Mouse (Mus musculus) cerebellum, adult 2 months (tissue): Measurements from ENCODE around the gene Slc13a2. TPM values are rescaled to one million over a fixed set of nuclear protein-coding genes. Genes with fewer than 3 reads are reported as not detected.

Experiments used
- DNase-seq, 2 experiments: peaks; one replicate each; pipeline ENCODE4 v3.0.0; 2021
- H3K27ac ChIP-seq: fragments of 200-500 bp; 2 replicates; pipeline ENCODE4 v1.5.1; 2012; ENCODE audit warnings: low read length, control low read depth, inconsistent platforms; ENCODE audit not compliant: insufficient read depth
- H3K27me3 ChIP-seq: fragments of 200-500 bp; 2 replicates; pipeline ENCODE4 v1.6.1; 2012; ENCODE audit warnings: inconsistent platforms, mild to moderate bottlenecking, low read length, moderate library complexity; ENCODE audit not compliant: control insufficient read depth, insufficient read depth
- H3K4me1 ChIP-seq: fragments of 200-500 bp; 2 replicates; pipeline ENCODE4 v1.6.1; 2011; ENCODE audit warnings: low read length; ENCODE audit not compliant: control insufficient read depth, insufficient read depth
- H3K4me3 ChIP-seq: fragments of 200-500 bp; replicated peaks from 2 replicates; pipeline ENCODE3; 2011; ENCODE audit warnings: mild to moderate bottlenecking, low read depth, low read length, control low read depth; ENCODE audit not compliant: insufficient read depth
- CTCF ChIP-seq: fragments of 200-500 bp; IDR thresholded peaks from 2 replicates; pipeline ENCODE4 v1.5.1; 2011; ENCODE audit warnings: low read depth, mild to moderate bottlenecking, control low read depth, low read length, moderate library complexity, borderline replicate concordance; ENCODE audit not compliant: insufficient read depth
- POLR2A ChIP-seq: fragments of 200-500 bp; IDR thresholded peaks from 2 replicates; pipeline ENCODE4 v1.6.1; 2011; ENCODE audit warnings: low read length, control low read depth, borderline replicate concordance; ENCODE audit not compliant: insufficient read depth
- WGBS: fragments of 180-500 bp; shearing (Covaris S2); methylation state at CpG from one replicate; pipeline ENCODE4 v1.1.7; 2018; 5-methylcytosine and 5-hydroxymethylcytosine counted together
- polyA plus RNA-seq: library from polyadenylated mRNA; depleted of rRNA; stranded (reverse); fragments of >200 nt; gene quantifications from 2 replicates; pipeline ENCODE4 v1.2.3, GENCODE M21; 2012; rRNA removed

Slc13a2 gene
- polyA plus RNA-seq = not detected in 2 replicates

GRCm38 (mm10) chr11:78422055-78422819 lies at the start of gene Slc13a2:
Gene Slc13a2, minus strand, starts transcription at chr11:78422217.
- DNase-seq = no peak
- no peak within 1 kb of the TSS for H3K27ac ChIP-seq
- no peak for TF ChIP-seq POLR2A
- no peak for TF ChIP-seq CTCF
- WGBS = 53% methylated on average over 13 of the region's 13 CpGs
- H3K4me1 ChIP-seq = peaks cover 6% of the 10 kb centered on the region
- no peaks in the 10 kb centered on the region for H3K27me3 ChIP-seq
- no peak within 1 kb of the TSS for H3K4me3 ChIP-seq

- TF ChIP-seq CTCF = no peak
- TF ChIP-seq POLR2A = no peak
- no peaks in the 10 kb centered on the region for H3K27me3 ChIP-seq
- no peak overlapping the region for H3K27ac ChIP-seq
- no peaks in the 10 kb centered on the region; the same call in 1 of the 2 replicates for H3K4me1 ChIP-seq
- no peak overlapping the region for H3K4me3 ChIP-seq
- DNase-seq = no peak
- WGBS = 89% methylated on average over 10 of the region's 10 CpGs
Observed at GRCm38 (mm10) chr11:78471326-78472103, 49.5 kb upstream of the Slc13a2 start.

GRCm38 (mm10) chr11:78467932-78468331 lies 45.9 kb upstream of the Slc13a2 start:
- Histone ChIP-seq H3K4me1 (0 out of 2 replicates have a peak, but pooled peaks cover 4% of the 10 kb centered on the region), H3K4me3 (no peak overlapping the region), H3K27me3 (no peaks in the 10 kb centered on the region), H3K27ac (no peak overlapping the region)
- TF ChIP-seq CTCF (no peak), POLR2A (no peak)
- DNase-seq = no peak
- WGBS = 81% methylated on average over 3 of the region's 3 CpGs

GRCm38 (mm10) chr11:78467515-78467914 lies 45.5 kb upstream of the Slc13a2 start:
- WGBS = 87% methylated on average over 7 of the region's 7 CpGs
- no peak for DNase-seq
- Histone ChIP-seq H3K4me3 (no peak overlapping the region), H3K4me1 (0 out of 2 replicates have a peak, but pooled peaks cover 4% of the 10 kb centered on the region), H3K27ac (no peak overlapping the region), H3K27me3 (no peaks in the 10 kb centered on the region)
- TF ChIP-seq POLR2A (no peak), CTCF (no peak)

GRCm38 (mm10) chr11:78466242-78466912 lies 44.4 kb upstream of the Slc13a2 start:
- 21% methylated on average over 23 of the region's 23 CpGs for WGBS
- DNase-seq = no peak
- TF ChIP-seq CTCF = no peak
- no peak for TF ChIP-seq POLR2A
- Histone ChIP-seq H3K27me3 (no peaks in the 10 kb centered on the region), H3K4me1 (0 out of 2 replicates have a peak, but pooled peaks cover 4% of the 10 kb centered on the region), H3K4me3 (peak overlapping the region; percentile 70), H3K27ac (no peak overlapping the region)

- under 1% methylated on average over 41 of the region's 41 CpGs for WGBS
- TF ChIP-seq CTCF (no peak), POLR2A (no peak)
- Histone ChIP-seq H3K4me3 (peak within 1 kb of the TSS; percentile 70), H3K27me3 (no peaks in the 10 kb centered on the region), H3K27ac (0 out of 2 replicates have a peak within 1 kb of the TSS, but pooled peaks have one; percentile 35), H3K4me1 (0 out of 2 replicates have a peak, but pooled peaks cover 4% of the 10 kb centered on the region)
- DNase-seq = peak; percentile 60 to 64
Observed at GRCm38 (mm10) chr11:78465568-78466180, 43.7 kb upstream of the Slc13a2 start, which contains the start of gene Slc46a1. Gene Slc46a1, plus strand, starts transcription at chr11:78465697.

- 0 out of 2 replicates have a peak, but pooled peaks cover 4% of the 10 kb centered on the region for H3K4me1 ChIP-seq
- DNase-seq = no peak
- no peak for TF ChIP-seq CTCF
- no peak for TF ChIP-seq POLR2A
- peak overlapping the region; percentile 70 for H3K4me3 ChIP-seq
- no peak overlapping the region for H3K27ac ChIP-seq
- 20% methylated on average over 9 of the region's 9 CpGs for WGBS
- H3K27me3 ChIP-seq = no peaks in the 10 kb centered on the region
Observed at GRCm38 (mm10) chr11:78465116-78465515, 43.1 kb upstream of the Slc13a2 start.
